Mouse (Mus musculus): ENCODE data around the gene Syp. TPM values are rescaled to one million over a fixed set of nuclear protein-coding genes. Genes with fewer than 3 reads are reported as not detected.

The Syp gene
- total RNA-seq (2023): 1 to 10 TPM; 1.3 to 3.3 TPM

GRCm38 (mm10) chrX:7638401-7639091 lies at the start of gene Syp:
Gene Syp (plus strand): TSS chrX:7638471.

DNA sequence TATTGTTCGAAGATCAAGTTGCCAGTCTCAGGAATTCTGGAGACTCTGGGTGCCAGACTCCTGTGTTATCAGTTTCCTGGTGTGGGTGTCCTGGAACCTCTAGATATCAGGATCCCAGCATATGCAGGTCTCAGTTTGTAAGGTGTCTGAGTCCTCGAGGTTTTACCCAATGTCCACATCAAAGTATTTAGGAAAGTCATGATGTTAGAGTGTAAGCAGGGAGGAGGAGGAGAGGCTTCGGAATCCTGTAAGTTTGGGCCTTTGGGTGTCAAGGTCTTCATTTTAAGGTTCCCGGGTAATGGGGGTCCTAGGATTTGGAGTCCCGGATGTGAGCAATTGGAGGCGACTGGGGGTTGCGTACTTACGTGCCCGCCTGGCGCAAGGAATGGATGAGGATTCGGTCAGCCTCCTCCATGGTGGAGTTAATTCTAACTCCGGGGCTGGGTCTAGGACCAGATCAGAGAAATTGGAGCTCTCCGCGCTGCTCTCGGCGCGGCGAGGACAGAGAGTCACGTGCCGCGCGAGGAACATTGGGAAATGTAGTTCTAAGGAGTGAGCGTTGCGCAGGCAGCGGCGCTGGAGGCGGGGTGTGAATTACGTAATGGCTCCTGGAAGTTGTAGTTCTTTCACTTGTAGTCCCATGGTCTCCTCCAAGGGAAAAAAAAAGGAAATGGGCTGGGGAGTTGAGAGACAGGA lies 33.2 kb upstream of the Syp start, which contains the start of gene Ccdc22:
Ccdc22 (minus strand) TSS at position 639 of the 696 bp plus-strand sequence.

DNA sequence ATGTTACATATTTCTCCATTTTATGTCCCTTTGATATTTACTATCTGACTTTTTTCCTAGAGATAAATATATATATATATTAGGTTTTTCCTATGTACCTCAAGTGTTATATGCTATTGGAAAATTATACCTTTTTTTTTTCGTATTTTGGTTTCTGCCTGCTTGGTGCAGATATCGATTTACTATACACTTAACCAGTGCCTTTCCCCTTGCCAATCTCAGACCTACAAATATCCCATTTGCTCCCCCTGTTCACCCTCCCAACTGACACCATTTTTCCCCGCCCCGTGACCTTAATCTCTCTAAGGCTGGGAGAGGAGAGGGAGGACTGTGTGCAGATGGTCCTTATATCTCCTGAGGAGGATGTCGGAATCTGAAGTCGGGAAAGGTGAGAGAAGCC lies 31.5 kb upstream of the Syp start, which contains the start of gene Cacna1f:
Cacna1f (plus strand) TSS at position 301 of the 400 bp plus-strand sequence.

GRCm38 (mm10) chrX:7657221-7657639 lies 19.0 kb downstream of the Syp start, which contains the start of gene Prickle3:
Gene Prickle3 (plus strand): TSS chrX:7657260.

GRCm38 (mm10) chrX:7670921-7671623 lies 32.8 kb downstream of the Syp start, which contains the start of gene Plp2:
Gene Plp2 (minus strand): TSS chrX:7671390.

GRCm38 (mm10) chrX:7680864-7681263 lies 42.6 kb downstream of the Syp start, which contains the start of gene Magix:
Gene Magix (minus strand): TSS chrX:7681251.

GRCm38 (mm10) chrX:7696954-7697381 lies 58.7 kb downstream of the Syp start, which contains the start of gene Gpkow:
Gene Gpkow (plus strand): TSS chrX:7697131.

Other genes starting within 250 kb of the Syp start
- not detected for gene Foxp3, start 64.8 kb upstream of the Syp start, total RNA-seq (2023)
- gene Ppp1r3f, start 64.2 kb upstream of the Syp start, total RNA-seq (2023): 1 to 10 TPM in 1 of 2 experiments, under 1 TPM in 1; 0.33 to 2.0 TPM
- gene Ccdc22, start 33.0 kb upstream of the Syp start, total RNA-seq (2023): 10 to 100 TPM; 19.7 to 20.2 TPM
- gene Cacna1f, start 31.4 kb upstream of the Syp start, total RNA-seq (2023): under 1 TPM; 0.11 to 0.15 TPM
- gene Prickle3, start 18.8 kb downstream of the Syp start, total RNA-seq (2023): 10 to 100 TPM; 39.9 to 49.9 TPM
- gene Plp2, start 32.9 kb downstream of the Syp start, total RNA-seq (2023): 100 to 1,000 TPM; 423 to 453 TPM
- gene Magix, start 42.8 kb downstream of the Syp start, total RNA-seq (2023): under 1 TPM in 1 of 2 experiments, not detected in 1; 0.20 TPM
- gene Gpkow, start 58.7 kb downstream of the Syp start, total RNA-seq (2023): 10 to 100 TPM; 28.3 to 29.5 TPM
- 10 to 100 TPM; 38.2 to 41.9 TPM for gene Wdr45, start 75.9 kb downstream of the Syp start, total RNA-seq (2023)
- not detected for gene Gm45208, start 83.8 kb downstream of the Syp start, total RNA-seq (2023)
- gene Praf2, start 90.0 kb downstream of the Syp start, total RNA-seq (2023): 1 to 10 TPM; 5.0 to 5.5 TPM
- gene Ccdc120, start 112.4 kb downstream of the Syp start, total RNA-seq (2023): under 1 TPM; 0.57 to 0.90 TPM
- gene Tfe3, start 124.1 kb downstream of the Syp start, total RNA-seq (2023): 10 to 100 TPM; 68.1 to 79.5 TPM
- gene Gripap1, start 151.3 kb downstream of the Syp start, total RNA-seq (2023): 100 to 1,000 TPM; 123 to 144 TPM
- gene Kcnd1, start 183.8 kb downstream of the Syp start, total RNA-seq (2023): 1 to 10 TPM; 1.2 to 7.5 TPM
- 100 to 1,000 TPM; 119 to 128 TPM for gene Otud5, start 202.9 kb downstream of the Syp start, total RNA-seq (2023)
- gene Pim2, start 239.8 kb downstream of the Syp start, total RNA-seq (2023): 1 to 10 TPM; 2.6 to 4.0 TPM
- gene Slc35a2, start 245.6 kb downstream of the Syp start, total RNA-seq (2023): 10 to 100 TPM; 22.8 to 23.3 TPM